Mouse (Mus musculus) brain, embryonic 14.5 days (tissue): ENCODE measurements at regions not wholly inside any gene's neighbourhood (a gene's known extent, or its start where the extent isn't known, plus 50 kb on each side); places are given as distances from the start of the nearest gene placed in this dataset.

Experiments
- DNase-seq: peaks from one replicate; pipeline ENCODE4 v3.0.0-alpha.2; 2011; ENCODE audit warnings: low read depth
- CTCF ChIP-seq: fragments of 200-500 bp; IDR thresholded peaks from 2 replicates; pipeline ENCODE4 v1.5.1; 2012; ENCODE audit warnings: inconsistent platforms, mild to moderate bottlenecking, moderate library complexity, borderline replicate concordance; ENCODE audit not compliant: insufficient read depth, insufficient read length; ENCODE audit errors: extremely low read depth
- POLR2A ChIP-seq: fragments of 200-500 bp; IDR thresholded peaks from 2 replicates; pipeline ENCODE4 v1.6.1; 2012; ENCODE audit warnings: mild to moderate bottlenecking, inconsistent platforms, borderline replicate concordance; ENCODE audit not compliant: poor library complexity, insufficient read depth, insufficient read length, severe bottlenecking; ENCODE audit errors: extremely low read depth

GRCm38 (mm10) chr15:97493340-97493739 lies 212.3 kb downstream of the Rpap3 start:
- no peak for TF ChIP-seq CTCF
- no peak for TF ChIP-seq POLR2A
- DNase-seq = no peak

GRCm38 (mm10) chr15:97491796-97492195 lies 213.8 kb downstream of the Rpap3 start:
- DNase-seq = no peak
- TF ChIP-seq CTCF (no peak), POLR2A (no peak)

DNA sequence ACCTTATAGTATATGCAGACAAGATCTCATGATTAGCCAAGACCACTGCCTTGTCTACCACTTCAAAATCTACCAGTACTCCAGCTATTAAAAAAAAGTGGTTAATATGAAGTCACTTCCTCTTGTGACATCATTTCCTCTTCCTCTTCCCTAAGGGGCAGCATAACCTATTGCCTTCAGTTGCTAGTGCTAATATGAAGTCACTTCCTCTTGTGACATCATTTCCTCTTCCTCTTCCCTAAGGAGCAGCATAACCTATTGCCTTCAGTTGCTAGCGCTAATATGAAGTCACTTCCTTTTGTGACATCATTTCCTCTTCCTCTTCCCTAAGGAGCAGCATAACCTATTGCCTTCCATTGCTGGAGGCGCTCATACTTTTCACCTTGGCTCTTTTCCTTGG lies 218.2 kb downstream of the Rpap3 start:
- DNase-seq = no peak
- TF ChIP-seq POLR2A (no peak), CTCF (no peak)

DNA sequence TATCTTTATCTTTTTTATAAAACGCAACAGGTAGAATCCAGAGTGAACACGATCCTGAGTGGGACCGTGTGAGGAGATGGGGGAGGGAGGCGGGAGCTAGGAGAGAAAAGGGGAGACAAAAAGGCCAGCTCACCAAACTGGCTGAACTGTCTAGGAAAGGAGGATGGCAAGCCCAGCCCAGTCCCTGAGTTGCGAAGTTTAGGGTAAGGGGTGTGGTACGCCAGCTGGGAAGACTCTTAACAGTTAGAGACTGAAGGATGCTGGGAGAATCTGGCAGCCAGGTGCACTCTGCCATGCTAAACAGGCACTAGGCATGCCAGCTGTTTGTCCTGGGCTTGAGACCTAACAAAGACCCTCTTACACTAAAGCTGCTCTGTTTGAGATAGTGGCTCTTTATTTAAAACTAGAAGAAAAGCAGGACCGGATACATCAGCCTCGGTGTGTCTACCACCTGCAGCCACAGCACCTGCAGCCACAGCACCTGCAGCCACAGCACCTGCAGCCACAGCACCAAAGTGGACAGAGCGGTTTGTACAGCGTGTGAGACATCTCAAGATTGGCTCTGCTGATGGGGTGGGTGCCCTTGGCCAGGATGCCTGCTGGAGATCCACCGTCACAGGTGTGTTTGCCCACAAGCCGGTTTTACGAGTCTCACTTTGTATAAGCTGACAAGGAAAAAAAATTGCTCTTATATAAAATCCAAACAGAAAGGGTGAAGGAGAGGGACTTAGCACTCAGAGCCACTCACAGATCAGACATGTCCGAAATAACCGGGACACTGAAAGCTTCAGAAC lies 225.1 kb upstream of the Amigo2 start:
- no peak for TF ChIP-seq POLR2A
- TF ChIP-seq CTCF = no peak
- no peak for DNase-seq

DNA sequence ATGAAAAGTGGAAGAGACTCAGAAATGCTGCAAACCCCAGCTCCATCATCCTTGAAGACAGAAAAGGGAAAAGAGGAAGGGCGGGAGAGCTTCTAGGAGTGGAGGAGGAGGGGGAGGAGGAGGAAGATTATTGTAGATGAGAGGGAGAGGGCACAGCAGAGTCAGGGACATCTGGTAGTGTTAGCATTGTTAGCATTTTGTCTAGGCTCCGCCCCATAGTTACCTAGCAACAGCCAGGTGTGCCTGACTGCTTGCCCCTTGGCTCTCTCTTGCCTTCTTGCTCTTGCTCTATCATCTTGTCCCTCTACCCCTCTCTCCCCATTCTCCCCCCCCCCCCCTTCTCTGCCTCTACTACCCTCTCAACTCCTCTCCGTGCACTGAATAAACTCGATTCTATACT lies 224.4 kb upstream of the Amigo2 start:
- DNase-seq = no peak
- no peak for TF ChIP-seq CTCF
- TF ChIP-seq POLR2A = no peak

DNA sequence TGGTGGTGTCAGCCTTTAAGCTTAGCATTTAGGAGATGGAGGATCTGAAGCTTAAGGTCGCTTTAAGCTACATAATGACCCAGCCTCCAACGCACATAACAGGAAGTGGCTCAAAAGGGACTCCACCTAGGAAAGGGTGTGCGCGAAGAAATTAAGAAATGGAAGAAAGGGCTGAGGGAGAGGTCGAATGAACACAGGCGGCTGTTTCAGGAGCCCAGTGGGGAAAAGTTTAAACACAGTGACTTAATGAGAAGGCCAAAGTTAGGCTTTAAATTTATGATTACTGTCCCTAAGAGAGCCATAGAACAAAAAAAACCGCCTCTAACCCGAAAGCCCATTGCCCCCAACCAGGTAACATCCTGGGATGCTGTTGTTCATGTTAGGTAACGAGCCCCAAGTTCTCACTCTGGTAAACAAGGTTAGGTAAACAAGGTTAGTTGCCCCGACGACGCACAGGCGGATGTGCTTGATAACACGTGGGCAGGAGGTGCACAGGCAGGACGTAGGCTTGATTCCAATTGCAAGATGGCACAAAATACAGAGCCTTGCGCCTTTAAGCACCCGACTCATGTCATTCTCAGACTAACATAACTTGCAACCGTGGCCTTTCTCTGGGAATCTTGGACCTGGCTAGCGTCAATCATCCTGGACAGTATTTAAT lies 222.7 kb upstream of the Amigo2 start:
- no peak for DNase-seq
- TF ChIP-seq POLR2A = no peak
- no peak for TF ChIP-seq CTCF

- TF ChIP-seq CTCF (no peak), POLR2A (no peak)
- no peak for DNase-seq
Observed at GRCm38 (mm10) chr15:97468732-97469683, 221.9 kb upstream of the Amigo2 start.

DNA sequence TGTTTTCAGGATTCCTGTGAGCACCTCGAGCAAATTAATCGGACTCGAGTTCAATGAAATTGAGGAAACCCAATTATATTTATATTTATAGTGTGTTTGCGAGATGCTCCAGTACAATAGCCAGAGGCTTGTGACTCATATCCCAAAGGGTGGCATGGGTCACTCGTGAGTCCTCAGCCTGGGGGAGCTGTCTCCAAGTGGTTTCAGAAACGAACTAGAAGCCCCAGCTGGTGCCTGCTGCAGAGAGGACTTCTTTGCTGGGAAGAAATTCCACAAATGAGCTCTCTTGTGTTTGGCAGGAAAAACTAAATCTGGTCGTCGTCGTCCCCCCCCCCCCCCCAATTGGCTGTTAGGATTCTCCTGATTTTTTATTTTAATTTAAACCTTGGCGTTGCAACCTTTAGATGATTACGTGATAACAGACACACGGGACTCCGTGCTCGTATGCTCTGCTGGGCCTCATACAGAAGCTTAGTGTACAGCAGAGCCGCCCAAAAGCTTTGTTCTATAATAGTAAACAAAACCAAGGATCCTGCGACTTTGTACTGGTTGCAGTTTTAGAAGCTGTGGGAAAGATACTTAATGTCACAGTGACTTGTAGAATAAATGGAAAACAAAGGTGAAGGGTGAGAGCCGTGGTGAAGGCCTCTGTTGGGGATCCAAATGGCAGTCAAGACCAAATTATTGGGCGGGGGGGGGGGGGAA lies 220.8 kb upstream of the Amigo2 start:
- DNase-seq = no peak
- TF ChIP-seq CTCF (no peak), POLR2A (no peak)

DNA sequence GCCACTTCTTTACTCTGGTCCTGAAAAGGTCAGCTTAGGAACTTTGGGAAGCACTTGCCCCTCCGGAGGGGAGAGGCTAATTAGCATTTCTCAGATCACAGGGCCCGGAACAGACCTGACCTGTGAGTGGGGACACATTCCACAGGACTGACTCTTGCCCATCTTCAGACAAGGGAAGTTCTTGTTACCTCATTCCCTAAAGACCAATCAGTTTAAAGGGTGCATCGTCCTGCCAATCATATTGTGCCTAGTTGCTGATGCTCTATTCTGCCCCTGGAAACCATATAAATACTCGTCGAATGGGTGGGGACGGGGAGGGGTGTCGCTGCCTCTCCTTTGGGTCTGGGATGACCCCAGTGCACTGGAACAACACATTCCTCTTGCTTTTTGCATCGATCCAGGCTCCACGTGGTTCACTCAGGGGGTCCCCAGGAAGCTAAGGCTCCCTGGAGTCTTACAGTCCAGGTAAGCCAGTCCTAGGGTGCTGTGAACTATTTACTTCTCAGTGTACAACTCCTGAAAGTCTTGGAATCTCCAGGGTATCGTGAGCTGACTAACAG lies 219.9 kb upstream of the Amigo2 start:
- no peak for TF ChIP-seq CTCF
- no peak for TF ChIP-seq POLR2A
- DNase-seq = no peak

- no peak for DNase-seq
Observed at GRCm38 (mm10) chr15:97466110-97466509, 219.0 kb upstream of the Amigo2 start.

More at GRCm38 (mm10) chr15:97466110-97466509, 219.0 kb upstream of the Amigo2 start:
- TF ChIP-seq CTCF (peak; percentile 38; the same call in 1 of the 2 replicates), POLR2A (no peak)
